Mouse (Mus musculus): ENCODE measurements around the gene 6430548M08Rik. TPM values are rescaled to one million over a fixed set of nuclear protein-coding genes. Genes with fewer than 3 reads are reported as not detected.

Gene 6430548M08Rik
- polyA plus RNA-seq, 1 experiment, result 6.5 TPM

DNA sequence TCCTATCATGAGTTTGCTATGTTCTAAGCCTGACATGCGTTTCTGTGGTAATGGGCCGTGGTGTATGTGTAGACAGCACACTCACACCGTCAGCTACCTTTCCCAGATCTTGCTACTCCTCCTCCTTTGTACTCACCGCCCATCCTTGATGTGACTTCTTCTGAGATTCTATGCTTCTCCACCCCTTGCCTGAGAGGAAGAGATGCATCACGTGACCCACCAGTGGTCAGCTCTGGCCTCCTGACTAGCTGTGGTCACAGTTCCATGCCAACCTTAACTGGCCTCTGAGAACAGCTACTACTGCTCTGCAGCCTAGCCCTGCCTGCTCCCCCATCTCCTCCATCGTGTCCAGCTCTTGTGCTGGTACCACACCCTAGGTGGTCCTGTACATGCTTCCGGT lies 21.7 kb downstream of the 6430548M08Rik start:
- no peak overlapping the region for H3K27ac ChIP-seq (ENCODE audit: insufficient read depth, low read length)
- no peaks in the 10 kb centered on the region for H3K4me1 ChIP-seq (ENCODE audit: control insufficient read depth, insufficient read depth, low read length)
- TF ChIP-seq CTCF (IDR thresholded peaks at IDR 0.05; ENCODE audit: borderline replicate concordance, insufficient read depth, low read length) (no peak), POLR2A (IDR thresholded peaks at IDR 0.05; ENCODE audit: low read depth, low read length) (no peak)
- H3K4me3 ChIP-seq (ENCODE audit: insufficient read depth, low read length), result no peak overlapping the region

GRCm38 (mm10) chr8:120136618-120137017 lies 22.7 kb downstream of the 6430548M08Rik start:
- H3K4me1 ChIP-seq (ENCODE audit: control insufficient read depth, insufficient read depth, low read length), result no peaks in the 10 kb centered on the region

DNA sequence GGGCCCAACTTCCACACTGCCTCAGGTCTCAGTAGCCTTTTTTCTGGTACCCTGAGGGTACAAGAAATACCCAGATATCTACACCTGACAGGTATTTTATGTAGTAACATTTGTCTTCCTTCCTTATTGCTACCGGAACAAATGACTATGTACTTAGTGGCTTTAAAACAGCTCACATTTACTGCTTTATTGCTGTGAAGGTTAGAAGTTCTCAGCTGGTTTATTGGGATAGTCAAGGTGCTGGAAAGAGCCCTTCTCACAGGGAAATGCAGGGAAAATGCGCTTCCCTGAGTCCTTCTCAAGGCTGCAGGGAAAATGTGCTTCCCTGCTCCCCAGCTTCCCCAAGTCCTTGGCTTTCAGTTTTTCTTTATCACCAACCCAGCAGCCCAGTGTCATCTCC lies 25.0 kb downstream of the 6430548M08Rik start:
- no peak for TF ChIP-seq CTCF (IDR thresholded peaks at IDR 0.05; ENCODE audit: borderline replicate concordance, insufficient read depth, low read length)
- TF ChIP-seq POLR2A (IDR thresholded peaks at IDR 0.05; ENCODE audit: low read depth, low read length), result no peak
- H3K27ac ChIP-seq (ENCODE audit: insufficient read depth, low read length), result no peak overlapping the region
- H3K4me3 ChIP-seq (ENCODE audit: insufficient read depth, low read length), result no peak overlapping the region
- H3K4me1 ChIP-seq (ENCODE audit: control insufficient read depth, insufficient read depth, low read length), result no peaks in the 10 kb centered on the region

More at GRCm38 (mm10) chr8:120136618-120137017, 22.7 kb downstream of the 6430548M08Rik start:
- TF ChIP-seq CTCF (IDR thresholded peaks at IDR 0.05; ENCODE audit: borderline replicate concordance, insufficient read depth, low read length) (no peak), POLR2A (IDR thresholded peaks at IDR 0.05; ENCODE audit: low read depth, low read length) (no peak)
- no peak overlapping the region for H3K27ac ChIP-seq (ENCODE audit: insufficient read depth, low read length)
- H3K4me3 ChIP-seq (ENCODE audit: insufficient read depth, low read length), result no peak overlapping the region

DNA sequence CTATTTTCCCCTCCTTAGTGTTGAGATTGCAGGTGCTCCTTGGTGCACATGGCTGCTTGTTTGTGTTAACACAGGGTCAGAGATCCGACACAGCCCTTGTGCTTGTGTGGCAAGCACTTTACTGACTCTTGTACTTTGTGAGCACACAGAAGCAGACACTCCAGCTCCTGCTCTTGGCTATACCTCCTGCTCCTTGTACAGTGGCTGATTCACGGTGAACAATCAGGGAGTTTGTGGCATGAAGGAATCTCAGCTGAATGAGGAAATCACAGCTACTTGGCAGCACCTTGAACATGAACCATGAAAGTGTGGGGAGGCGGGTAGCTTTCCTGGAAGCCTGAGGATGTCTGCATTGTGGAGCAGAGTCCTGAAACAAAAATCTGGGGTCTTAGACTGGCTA lies 26.8 kb downstream of the 6430548M08Rik start:
- no peak overlapping the region for H3K4me3 ChIP-seq (ENCODE audit: insufficient read depth, low read length)
- TF ChIP-seq POLR2A (IDR thresholded peaks at IDR 0.05; ENCODE audit: low read depth, low read length) (no peak), CTCF (IDR thresholded peaks at IDR 0.05; ENCODE audit: borderline replicate concordance, insufficient read depth, low read length) (no peak)

DNA sequence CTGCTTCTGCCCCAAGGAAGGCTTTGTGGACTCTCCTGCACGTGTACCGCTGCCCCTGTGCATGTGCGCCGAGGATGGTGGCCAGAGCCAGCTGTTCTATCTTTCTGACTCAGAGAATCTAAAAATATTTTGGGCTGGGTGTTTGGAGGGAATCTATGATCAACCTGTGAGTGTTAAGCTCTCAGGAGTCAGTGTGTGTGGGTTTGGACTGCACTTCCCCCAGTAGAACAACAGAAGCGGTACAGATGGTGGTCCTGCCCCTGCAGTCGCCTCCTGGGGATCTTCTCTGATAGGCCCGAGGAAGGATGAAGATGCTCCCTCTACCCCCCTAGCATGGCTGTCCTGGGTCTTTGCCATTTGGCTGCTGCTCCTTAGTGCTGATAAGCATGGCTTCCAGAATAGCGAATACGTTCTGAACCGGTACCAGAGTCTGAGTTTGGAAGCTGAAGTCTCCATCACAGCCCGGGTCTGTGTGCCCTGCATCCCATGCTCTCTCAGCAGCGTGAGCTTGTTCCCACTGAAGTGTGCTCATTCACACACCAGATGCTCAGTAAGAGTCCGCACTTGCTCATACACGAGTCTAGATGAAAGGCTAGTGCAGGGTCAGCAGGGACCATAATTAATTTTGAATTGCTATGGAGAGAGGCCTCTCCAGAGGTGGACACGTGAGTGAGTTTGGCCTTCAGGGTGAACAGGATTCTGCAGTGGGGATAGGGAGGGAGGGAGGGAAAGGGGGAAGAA lies 30.1 kb downstream of the 6430548M08Rik start:
- H3K27ac ChIP-seq (ENCODE audit: insufficient read depth, low read length), result no peak overlapping the region
- no peak for TF ChIP-seq CTCF (IDR thresholded peaks at IDR 0.05; ENCODE audit: borderline replicate concordance, insufficient read depth, low read length)
- no peak for TF ChIP-seq POLR2A (IDR thresholded peaks at IDR 0.05; ENCODE audit: low read depth, low read length)

More for the DNA sequence above, 26.8 kb downstream of the 6430548M08Rik start:
- Histone ChIP-seq H3K4me1 (ENCODE audit: control insufficient read depth, insufficient read depth, low read length) (no peaks in the 10 kb centered on the region), H3K27ac (ENCODE audit: insufficient read depth, low read length) (no peak overlapping the region)

DNA sequence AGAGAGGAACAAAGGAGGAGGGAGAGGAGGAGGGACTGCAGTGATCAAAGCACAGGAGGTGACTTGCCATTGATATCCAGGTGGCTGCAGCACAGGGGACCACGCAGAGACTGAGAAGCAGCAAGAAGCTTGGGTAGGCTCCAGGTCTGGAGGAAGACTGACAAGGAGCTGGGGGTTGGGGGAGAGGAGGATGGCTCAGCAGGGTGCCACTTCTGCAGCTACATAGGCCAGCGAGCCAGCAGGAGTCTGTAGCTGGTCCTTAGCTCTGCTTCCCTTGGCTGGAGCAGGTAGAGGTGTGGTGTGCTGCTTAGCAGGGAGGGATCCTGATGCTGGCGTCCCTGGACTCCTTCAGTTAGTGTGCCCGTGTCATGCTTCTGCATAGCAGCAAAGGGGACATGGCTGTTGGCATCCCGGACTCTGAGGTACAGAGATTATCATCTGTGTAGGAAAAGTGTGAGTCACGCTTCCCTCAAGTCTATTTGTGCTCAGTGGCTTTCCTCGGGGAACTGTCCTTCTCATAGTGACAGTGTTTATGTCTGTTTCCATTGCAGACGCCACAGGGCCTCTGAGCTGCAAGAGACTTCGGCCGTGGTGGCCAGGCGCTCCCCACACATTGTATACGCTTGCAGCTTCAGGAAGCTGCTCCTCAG lies 30.8 kb downstream of the 6430548M08Rik start:
- TF ChIP-seq CTCF (IDR thresholded peaks at IDR 0.05; ENCODE audit: borderline replicate concordance, insufficient read depth, low read length) (no peak), POLR2A (IDR thresholded peaks at IDR 0.05; ENCODE audit: low read depth, low read length) (no peak)
- Histone ChIP-seq H3K4me3 (ENCODE audit: insufficient read depth, low read length) (no peak overlapping the region), H3K4me1 (ENCODE audit: control insufficient read depth, insufficient read depth, low read length) (no peaks in the 10 kb centered on the region), H3K27ac (ENCODE audit: insufficient read depth, low read length) (no peak overlapping the region)

More for the DNA sequence above, 30.1 kb downstream of the 6430548M08Rik start:
- Histone ChIP-seq H3K4me3 (ENCODE audit: insufficient read depth, low read length) (no peak overlapping the region), H3K4me1 (ENCODE audit: control insufficient read depth, insufficient read depth, low read length) (no peaks in the 10 kb centered on the region)

DNA sequence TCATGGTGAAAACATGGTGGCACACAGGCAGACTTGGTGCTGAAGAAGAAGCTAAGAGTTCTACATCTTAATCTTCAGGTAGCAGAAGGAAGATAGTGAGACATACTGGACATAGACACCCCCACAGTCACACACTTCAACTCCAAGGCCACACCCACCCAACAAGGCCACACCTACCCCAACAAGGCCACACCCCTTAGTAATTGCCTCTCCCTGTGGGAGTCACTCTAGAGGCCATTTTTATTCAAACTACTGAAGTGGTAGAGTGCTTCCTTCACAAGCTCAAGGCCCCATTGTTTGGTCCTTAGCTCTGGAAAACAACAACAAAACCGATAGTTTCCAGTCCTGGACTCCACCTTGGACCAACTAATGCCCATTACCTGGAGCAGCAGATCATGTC lies 32.1 kb downstream of the 6430548M08Rik start:
- TF ChIP-seq CTCF (IDR thresholded peaks at IDR 0.05; ENCODE audit: borderline replicate concordance, insufficient read depth, low read length), result no peak
- TF ChIP-seq POLR2A (IDR thresholded peaks at IDR 0.05; ENCODE audit: low read depth, low read length), result no peak

GRCm38 (mm10) chr8:120150028-120150427 lies 36.1 kb downstream of the 6430548M08Rik start:
- H3K4me3 ChIP-seq (ENCODE audit: insufficient read depth, low read length), result no peak overlapping the region
- no peak for TF ChIP-seq CTCF (IDR thresholded peaks at IDR 0.05; ENCODE audit: borderline replicate concordance, insufficient read depth, low read length)
- no peak for TF ChIP-seq POLR2A (IDR thresholded peaks at IDR 0.05; ENCODE audit: low read depth, low read length)
- H3K4me1 ChIP-seq (ENCODE audit: control insufficient read depth, insufficient read depth, low read length), result no peaks in the 10 kb centered on the region
- H3K27ac ChIP-seq (ENCODE audit: insufficient read depth, low read length), result no peak overlapping the region

More for the DNA sequence above, 32.1 kb downstream of the 6430548M08Rik start:
- Histone ChIP-seq H3K4me3 (ENCODE audit: insufficient read depth, low read length) (no peak overlapping the region), H3K27ac (ENCODE audit: insufficient read depth, low read length) (no peak overlapping the region), H3K4me1 (ENCODE audit: control insufficient read depth, insufficient read depth, low read length) (no peaks in the 10 kb centered on the region)

DNA sequence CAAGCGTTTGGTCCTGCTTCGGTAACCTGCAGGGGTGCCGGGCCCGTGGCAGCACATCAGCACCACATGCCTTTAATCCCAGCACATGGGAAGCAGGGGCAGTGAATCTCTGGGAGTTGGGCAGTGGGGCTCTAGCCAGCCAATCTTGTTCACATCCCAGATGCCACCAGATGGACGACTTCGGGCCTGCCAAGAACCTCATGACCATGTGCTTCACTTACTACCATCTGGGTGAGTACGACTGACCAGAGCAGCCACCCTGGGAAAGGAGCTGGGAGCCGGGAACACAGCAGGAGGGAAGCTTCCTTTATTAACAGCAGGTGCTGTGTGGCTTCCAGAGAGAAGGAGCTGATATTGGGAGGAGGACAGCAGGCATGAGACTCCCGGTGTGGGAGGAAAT lies 37.2 kb downstream of the 6430548M08Rik start:
- TF ChIP-seq CTCF (IDR thresholded peaks at IDR 0.05; ENCODE audit: borderline replicate concordance, insufficient read depth, low read length) (no peak), POLR2A (IDR thresholded peaks at IDR 0.05; ENCODE audit: low read depth, low read length) (no peak)
- Histone ChIP-seq H3K4me3 (ENCODE audit: insufficient read depth, low read length) (no peak overlapping the region), H3K27ac (ENCODE audit: insufficient read depth, low read length) (no peak overlapping the region), H3K4me1 (ENCODE audit: control insufficient read depth, insufficient read depth, low read length) (no peaks in the 10 kb centered on the region)

- no peak overlapping the region for H3K27ac ChIP-seq (ENCODE audit: insufficient read depth, low read length)
- TF ChIP-seq POLR2A (IDR thresholded peaks at IDR 0.05; ENCODE audit: low read depth, low read length) (no peak), CTCF (IDR thresholded peaks at IDR 0.05; ENCODE audit: borderline replicate concordance, insufficient read depth, low read length) (no peak)
- no peak overlapping the region for H3K4me3 ChIP-seq (ENCODE audit: insufficient read depth, low read length)
- H3K4me1 ChIP-seq (ENCODE audit: control insufficient read depth, insufficient read depth, low read length), result no peaks in the 10 kb centered on the region
Measured at GRCm38 (mm10) chr8:120152636-120153035, 38.7 kb downstream of the 6430548M08Rik start.

Measured in embryonic fibroblast, embryonic 13.5 days (primary cell).